Mouse (Mus musculus) T-cell, adult 66 days (primary cell): ENCODE data around the gene Trp53tg5. TPM values are rescaled to one million over a fixed set of nuclear protein-coding genes. Genes with fewer than 3 reads are reported as not detected.

Experiments used
- total RNA-seq, 2 experiments: library from RNA; stranded (reverse); gene quantifications; 3 replicates in 1 of 2; 4 replicates in 1 of 2; pipeline ENCODE4 v1.2.4; 2023

Gene Trp53tg5
- not detected for total RNA-seq

DNA sequence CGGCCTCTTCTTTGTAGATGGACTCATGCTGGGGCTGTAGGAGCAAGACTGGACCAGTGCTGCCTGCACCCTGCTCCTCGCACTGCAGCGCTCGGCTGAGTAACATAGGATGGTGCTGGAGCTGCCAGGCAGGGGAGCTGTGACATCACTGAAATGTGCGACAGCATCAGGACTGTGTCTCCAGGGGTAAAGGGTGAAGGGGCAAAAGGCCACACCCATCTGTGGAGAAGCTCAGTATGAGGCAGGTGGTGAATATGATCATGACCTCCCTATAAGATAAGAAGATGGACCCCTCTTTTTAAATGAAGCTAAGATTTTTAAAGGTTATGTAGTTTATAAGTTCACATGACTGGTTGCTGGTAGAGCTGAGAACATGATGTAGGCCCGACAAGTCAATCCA lies at the start of gene Trp53tg5:
Gene Trp53tg5, minus strand, starts transcription at position 101 of the 400 bp plus-strand sequence.

DNA sequence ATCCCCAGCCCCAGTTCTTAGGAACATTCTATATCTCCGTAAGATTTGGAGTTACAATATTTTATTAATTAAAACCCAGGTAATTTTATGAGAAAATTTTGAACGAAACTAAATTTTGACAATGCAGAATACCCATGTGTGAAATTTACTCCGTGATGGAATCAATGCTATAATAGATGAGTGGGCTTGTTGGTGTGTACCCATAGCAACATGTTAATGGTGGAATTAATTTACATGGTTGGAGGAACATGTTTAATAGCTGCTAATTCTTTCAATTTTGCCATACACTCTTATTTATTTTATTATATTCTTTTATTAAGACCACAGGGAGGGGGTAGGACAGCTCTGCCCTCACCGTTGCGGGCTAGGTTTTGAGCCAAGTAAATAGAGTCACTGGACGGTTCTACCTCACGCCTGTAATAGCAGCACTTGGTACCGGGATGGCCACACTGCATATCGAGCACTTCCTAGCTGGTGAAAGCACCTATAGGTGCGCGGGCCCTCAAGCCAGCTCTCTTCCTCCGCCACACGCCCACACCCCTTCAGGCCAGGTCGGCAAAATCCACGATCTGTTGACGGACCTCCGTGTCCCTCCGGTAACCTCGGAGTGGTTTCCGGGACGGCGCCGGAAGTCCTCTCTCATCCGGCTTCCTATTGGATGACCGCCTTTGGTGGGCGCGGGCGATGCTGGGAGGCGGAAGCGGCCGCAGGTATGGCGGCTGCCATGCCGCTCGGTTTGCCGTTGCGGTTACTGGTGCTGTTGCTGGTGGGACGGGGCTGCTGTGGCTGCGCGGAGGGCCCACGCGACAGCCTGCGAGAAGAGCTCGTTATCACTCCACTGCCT lies 23.5 kb upstream of the Trp53tg5 start, which contains the start of gene Pigt:
Gene Pigt, plus strand, starts transcription at position 674 of the 844 bp plus-strand sequence.

DNA sequence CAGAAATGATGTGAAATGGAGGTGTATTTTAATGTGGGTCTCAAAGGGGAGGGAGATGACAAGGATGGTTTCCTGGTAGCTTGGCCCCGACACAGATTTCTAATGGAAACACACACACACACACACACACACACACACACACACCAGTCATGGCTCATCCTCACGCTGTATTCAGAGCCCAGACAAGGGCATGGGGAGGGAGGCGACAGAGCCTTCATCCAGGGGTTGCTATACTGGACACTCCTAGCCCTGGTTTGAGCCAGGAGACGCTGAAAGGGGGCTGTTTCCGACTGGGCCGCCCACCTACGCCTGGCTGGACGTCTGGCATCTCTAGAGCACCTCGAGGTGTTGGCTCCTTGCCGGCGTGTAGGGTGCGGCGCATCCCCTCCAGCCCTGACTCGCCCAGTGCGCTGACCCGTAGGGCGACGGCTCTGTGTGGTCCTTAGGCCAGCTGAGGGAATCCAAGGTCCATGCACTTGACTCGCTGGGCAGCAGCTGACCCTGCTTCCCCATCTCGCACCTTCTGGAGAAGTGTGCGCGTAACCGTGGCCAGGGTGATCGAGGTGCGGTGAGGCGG lies 12.2 kb upstream of the Trp53tg5 start, which contains the start of gene Dbndd2:
Gene Dbndd2, plus strand, starts transcription at position 426 of the 577 bp plus-strand sequence.

DNA sequence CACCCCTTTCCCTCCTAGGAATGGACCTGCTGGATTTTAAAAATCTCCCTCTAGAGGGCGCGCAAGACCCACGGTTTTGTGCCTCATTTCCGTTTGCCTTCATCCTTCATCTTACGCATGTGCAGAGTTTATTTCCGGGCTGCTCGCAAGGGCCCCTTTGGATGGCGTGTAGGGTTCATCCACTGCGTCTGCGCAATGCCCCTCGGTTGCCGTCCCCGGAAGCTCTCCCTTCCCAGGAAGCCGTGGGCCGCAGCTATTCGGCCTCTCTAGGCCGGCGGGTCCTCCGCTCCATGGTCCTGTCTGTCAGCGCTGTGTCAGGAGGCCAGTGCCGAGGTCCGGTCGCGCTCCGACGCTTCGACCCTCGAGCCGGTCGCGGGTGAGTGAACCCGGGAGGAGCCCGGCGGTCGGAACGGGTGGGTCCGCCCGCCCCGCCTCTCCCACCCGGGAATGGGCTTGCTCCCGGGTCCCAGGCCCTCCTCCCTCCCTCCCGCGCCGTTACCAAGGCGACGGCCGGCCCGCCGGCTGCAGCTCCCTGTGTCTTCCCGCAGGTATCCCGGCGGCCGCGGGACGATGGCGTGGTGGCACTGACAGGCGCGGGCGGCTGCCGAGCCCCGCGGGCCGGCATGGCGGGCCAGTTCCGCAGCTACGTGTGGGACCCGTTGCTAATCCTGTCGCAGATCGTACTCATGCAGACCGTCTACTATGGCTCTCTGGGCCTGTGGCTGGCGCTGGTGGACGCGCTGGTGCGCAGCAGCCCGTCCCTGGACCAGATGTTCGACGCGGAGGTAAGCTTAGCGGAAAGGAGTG lies 12.6 kb downstream of the Trp53tg5 start, which contains the start of gene Gm20458:
Gene Gm20458, plus strand, starts transcription at position 223 of the 807 bp plus-strand sequence.

DNA sequence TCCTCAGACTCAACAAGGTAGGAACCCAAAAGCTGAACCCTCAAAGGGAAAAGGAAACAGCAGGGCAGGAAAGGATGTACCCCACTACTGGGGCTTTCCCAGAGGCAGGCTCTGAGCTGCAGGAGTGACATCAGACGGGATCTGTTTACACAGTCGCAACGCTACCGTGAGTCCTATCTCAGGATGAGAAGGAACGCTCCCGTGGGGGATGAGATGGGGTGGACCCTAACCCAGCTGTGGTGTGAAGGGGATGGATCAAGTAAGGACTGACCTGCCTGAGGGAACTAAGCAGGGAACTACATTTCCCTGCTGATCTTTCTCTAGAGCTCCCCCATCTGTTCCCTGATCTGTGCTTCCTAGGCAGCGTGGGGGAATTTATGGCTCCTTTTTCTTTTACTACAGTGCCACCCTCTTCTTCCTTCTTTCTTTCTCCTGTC lies 16.6 kb downstream of the Trp53tg5 start, which contains the start of gene Sys1:
Gene Sys1, plus strand, starts transcription at position 101 of the 437 bp plus-strand sequence.

DNA sequence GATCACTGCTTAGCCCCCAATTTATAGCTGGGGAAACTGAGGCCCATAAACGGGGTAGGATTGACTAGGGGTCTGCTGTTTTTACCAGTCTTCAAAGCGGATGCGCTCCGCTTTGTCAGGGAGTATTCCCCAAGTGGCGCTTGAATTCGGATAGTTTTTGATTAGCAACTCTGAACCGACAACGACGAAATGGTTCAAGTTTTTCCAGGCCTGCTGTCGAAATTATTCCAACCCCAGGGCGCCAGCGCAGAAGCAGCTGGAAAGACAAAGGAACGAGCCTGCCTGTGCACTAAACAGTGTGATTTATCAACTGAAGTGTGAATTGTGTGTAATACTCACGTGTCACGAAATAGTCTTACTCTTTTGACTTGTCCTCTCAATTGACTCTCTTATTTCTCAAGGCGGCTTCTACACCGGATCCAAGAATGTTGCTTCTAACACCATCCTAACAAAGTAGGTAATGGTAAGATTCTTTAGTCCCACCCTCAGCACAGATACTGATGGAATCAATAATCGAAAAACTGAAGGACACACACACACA lies 30.0 kb downstream of the Trp53tg5 start, which contains the start of gene Sdc4:
Gene Sdc4, minus strand, starts transcription at position 428 of the 541 bp plus-strand sequence.

Other genes starting within 250 kb of the Trp53tg5 start
- gene Svs2, start 235.3 kb downstream of the Trp53tg5 start, total RNA-seq: not detected
- not detected for gene Svs3b, start 217.1 kb downstream of the Trp53tg5 start, total RNA-seq
- not detected for gene Svs4, start 195.3 kb downstream of the Trp53tg5 start, total RNA-seq
- not detected for gene Svs3a, start 184.5 kb downstream of the Trp53tg5 start, total RNA-seq
- not detected for gene Svs6, start 157.0 kb downstream of the Trp53tg5 start, total RNA-seq
- not detected for gene Svs5, start 141.0 kb downstream of the Trp53tg5 start, total RNA-seq
- 1 to 10 TPM; 6.9 to 9.3 TPM for gene Slpi, start 84.6 kb downstream of the Trp53tg5 start, total RNA-seq
- not detected for gene Rbpjl, start 70.6 kb downstream of the Trp53tg5 start, total RNA-seq
- not detected for gene Matn4, start 68.6 kb downstream of the Trp53tg5 start, total RNA-seq
- 1 to 10 TPM; 3.3 to 3.8 TPM for gene Sdc4, start 29.8 kb downstream of the Trp53tg5 start, total RNA-seq
- gene Sys1, start 16.8 kb downstream of the Trp53tg5 start, total RNA-seq: 10 to 100 TPM; 54.0 to 59.5 TPM
- gene Gm20458, start 12.8 kb downstream of the Trp53tg5 start, total RNA-seq: not detected
- gene Dbndd2, start 12.4 kb upstream of the Trp53tg5 start, total RNA-seq: 10 to 100 TPM in 1 of 2 experiments, 1 to 10 TPM in 1; 9.3 to 13.0 TPM
- gene Pigt, start 23.8 kb upstream of the Trp53tg5 start, total RNA-seq: 10 to 100 TPM; 67.3 to 77.4 TPM
- gene Wfdc2, start 88.7 kb upstream of the Trp53tg5 start, total RNA-seq: not detected
- gene Spint3, start 99.7 kb upstream of the Trp53tg5 start, total RNA-seq: not detected
- not detected for gene Wfdc6a, start 111.7 kb upstream of the Trp53tg5 start, total RNA-seq
- gene Eppin, start 119.9 kb upstream of the Trp53tg5 start, total RNA-seq: not detected
- gene Wfdc6b, start 139.8 kb upstream of the Trp53tg5 start, total RNA-seq: not detected
- gene Wfdc8, start 139.9 kb upstream of the Trp53tg5 start, total RNA-seq: not detected
- gene Wfdc16, start 165.1 kb upstream of the Trp53tg5 start, total RNA-seq: not detected
- not detected for gene Wfdc10, start 182.3 kb upstream of the Trp53tg5 start, total RNA-seq
- not detected for gene Wfdc9, start 182.9 kb upstream of the Trp53tg5 start, total RNA-seq
- not detected for gene Wfdc11, start 200.4 kb upstream of the Trp53tg5 start, total RNA-seq
- not detected for gene Wfdc13, start 211.4 kb upstream of the Trp53tg5 start, total RNA-seq
- gene Spint4, start 224.8 kb upstream of the Trp53tg5 start, total RNA-seq: not detected
- gene Spint5, start 241.6 kb upstream of the Trp53tg5 start, total RNA-seq: not detected